Mouse (Mus musculus) adrenal gland, adult (tissue): ENCODE data around the gene Ptpn3.
A peak's percentile ranks its signal among the peaks of the same experiment; 100 is the strongest.

Source experiments
- DNase-seq, 2 experiments: peaks; one replicate each; pipeline ENCODE4 v3.0.0; 2022 to 2023; ENCODE audit warnings: low spot score in 1 of 2; ENCODE audit not compliant: inconsistent age in 2 of 2

Gene Ptpn3

GRCm38 (mm10) chr4:57266389-57266788 lies 35.2 kb downstream of the Ptpn3 start:
- DNase-seq, result no peak

- DNase-seq, result peak in 1 of 2 experiments; percentile 62
These were observed 37.9 kb downstream of the Ptpn3 start for GRCm38 (mm10) chr4:57263695-57264094.

GRCm38 (mm10) chr4:57263061-57263685 lies 38.5 kb downstream of the Ptpn3 start:
- DNase-seq, result peak; percentile 58 to 83

- no peak for DNase-seq
These were observed 39.2 kb downstream of the Ptpn3 start for GRCm38 (mm10) chr4:57262451-57262850.

GRCm38 (mm10) chr4:57261813-57262212 lies 39.8 kb downstream of the Ptpn3 start:
- DNase-seq, result no peak

- no peak for DNase-seq
These were observed 43.2 kb downstream of the Ptpn3 start for GRCm38 (mm10) chr4:57258159-57259035.

- DNase-seq, result no peak
These were observed 44.2 kb downstream of the Ptpn3 start for GRCm38 (mm10) chr4:57257409-57257808.

GRCm38 (mm10) chr4:57256761-57257160 lies 44.9 kb downstream of the Ptpn3 start:
- DNase-seq, result no peak

- DNase-seq, result no peak
These were observed 47.2 kb downstream of the Ptpn3 start for GRCm38 (mm10) chr4:57254412-57254811.

GRCm38 (mm10) chr4:57250636-57251035 lies 51.0 kb downstream of the Ptpn3 start:
- peak in 1 of 2 experiments; percentile 75 for DNase-seq

GRCm38 (mm10) chr4:57249108-57249507 lies 52.5 kb downstream of the Ptpn3 start:
- DNase-seq, result peak in 1 of 2 experiments; percentile 66

- DNase-seq, result no peak
These were observed 56.8 kb downstream of the Ptpn3 start for GRCm38 (mm10) chr4:57244874-57245273.

GRCm38 (mm10) chr4:57243312-57243711 lies 58.3 kb downstream of the Ptpn3 start:
- no peak for DNase-seq

GRCm38 (mm10) chr4:57240934-57241333 lies 60.7 kb downstream of the Ptpn3 start:
- DNase-seq, result no peak

- DNase-seq, result no peak
These were observed 61.5 kb downstream of the Ptpn3 start for GRCm38 (mm10) chr4:57240100-57240499.

- DNase-seq, result no peak
These were observed 62.5 kb downstream of the Ptpn3 start for GRCm38 (mm10) chr4:57239112-57239511.

- DNase-seq, result no peak
These were observed 63.5 kb downstream of the Ptpn3 start for GRCm38 (mm10) chr4:57238118-57238517.

- peak in 1 of 2 experiments; percentile 62 for DNase-seq
These were observed 65.1 kb downstream of the Ptpn3 start for GRCm38 (mm10) chr4:57236513-57236912.

GRCm38 (mm10) chr4:57235741-57236140 lies 65.9 kb downstream of the Ptpn3 start:
- DNase-seq, result no peak

GRCm38 (mm10) chr4:57234348-57234747 lies 67.3 kb downstream of the Ptpn3 start:
- DNase-seq, result no peak

GRCm38 (mm10) chr4:57232439-57232838 lies 69.2 kb downstream of the Ptpn3 start:
- no peak for DNase-seq

GRCm38 (mm10) chr4:57231323-57231722 lies 70.3 kb downstream of the Ptpn3 start:
- DNase-seq, result no peak
